Comparison of ENCODE assay signal across 22 mouse cellular contexts in genomic region chr13:99573021-99573420, GRCm38 (mm10). TPM values are rescaled to one million over a fixed set of nuclear protein-coding genes. Genes with fewer than 3 reads are reported as not detected.
A peak's percentile ranks its signal among the peaks of the same experiment; 100 is the strongest.
DNase-seq lines count a peak whose midpoint lies in the region; ATAC-seq lines count a peak whose summit lies in the region.
"Had no signal": no experiment of that assay in that cellular context is flagged by ENCODE, and none has a peak within 500 bp of the region (broad histone marks: within the 10 kb centered on the region; RNA-seq: fewer than 3 reads in every experiment).

No protein-coding gene starts in this region.

- H3K9me3 ChIP-seq in heart, embryonic 12.5 days (replicated peaks): no peaks in the 10 kb centered on the region
- H3K9me3 ChIP-seq in midbrain, embryonic 11.5 days (ENCODE audit: control insufficient read depth, low read length): no peaks in the 10 kb centered on the region
- H3K9me3 ChIP-seq in midbrain, embryonic 15.5 days: no peaks in the 10 kb centered on the region

- H3K4me2 ChIP-seq in heart, embryonic 12.5 days: no peak overlapping the region
- H3K4me2 ChIP-seq in midbrain, embryonic 11.5 days: no peak overlapping the region
- H3K4me2 ChIP-seq in midbrain, embryonic 15.5 days: no peak overlapping the region

- 78% methylated on average over 7 of the region's 7 CpGs for WGBS in heart, embryonic 12.5 days
- 93% methylated on average over 7 of the region's 7 CpGs for WGBS in midbrain, embryonic 11.5 days
- WGBS in midbrain, embryonic 15.5 days: 88% methylated on average over 7 of the region's 7 CpGs

- H3K9ac ChIP-seq in heart, embryonic 12.5 days: no peak overlapping the region
- H3K9ac ChIP-seq in midbrain, embryonic 11.5 days (ENCODE audit: low read length): no peak overlapping the region
- H3K9ac ChIP-seq in midbrain, embryonic 15.5 days: no peak overlapping the region

- H3K27ac ChIP-seq in heart, embryonic 12.5 days (ENCODE audit: poor library complexity, severe bottlenecking): no peak overlapping the region
- no peak overlapping the region for H3K27ac ChIP-seq in midbrain, embryonic 11.5 days (ENCODE audit: low read depth, low read length)
- H3K27ac ChIP-seq in midbrain, embryonic 15.5 days: no peak overlapping the region

- no peaks in the 10 kb centered on the region for H3K4me1 ChIP-seq in heart, embryonic 12.5 days (replicated peaks)
- no peaks in the 10 kb centered on the region for H3K4me1 ChIP-seq in midbrain, embryonic 11.5 days (ENCODE audit: control insufficient read depth, insufficient read depth, low read length)
- no peaks in the 10 kb centered on the region for H3K4me1 ChIP-seq in midbrain, embryonic 15.5 days

- H3K27me3 ChIP-seq in heart, embryonic 12.5 days (replicated peaks): no peaks in the 10 kb centered on the region
- no peaks in the 10 kb centered on the region for H3K27me3 ChIP-seq in midbrain, embryonic 11.5 days (ENCODE audit: control insufficient read depth, insufficient read depth, low read length)
- no peaks in the 10 kb centered on the region for H3K27me3 ChIP-seq in midbrain, embryonic 15.5 days (replicated peaks)
- H3K27me3 ChIP-seq: CH12.LX had no signal

- H3K4me3 ChIP-seq in heart, embryonic 12.5 days: no peak overlapping the region
- no peak overlapping the region for H3K4me3 ChIP-seq in midbrain, embryonic 11.5 days (ENCODE audit: low read depth, low read length)
- no peak overlapping the region for H3K4me3 ChIP-seq in midbrain, embryonic 15.5 days

- peak; percentile 63 for DNase-seq in heart, adult 11 months
- peak; percentile 75 for DNase-seq in midbrain, embryonic 11.5 days (ENCODE audit: low spot score, missing footprints)
- DNase-seq in R1 (ENCODE audit: low read depth, low spot score): peak; percentile 37
- no peak for DNase-seq in lung, postnatal 14 days
- DNase-seq: adrenal gland, adult 2 months; adrenal gland, adult 8-10 months; adrenal gland, postnatal 10 days; adrenal gland, postnatal 14 days; adrenal gland, postnatal 25 days; adrenal gland, postnatal 36 days; B cell, adult 2 months; cerebellum, adult 11 months; cerebellum, adult 11-12 months; cerebellum, adult 18-20 months; cerebellum, adult 2 months had no signal

- no peaks in the 10 kb centered on the region for H3K36me3 ChIP-seq in heart, embryonic 12.5 days
- H3K36me3 ChIP-seq in midbrain, embryonic 11.5 days (ENCODE audit: control insufficient read depth, insufficient read depth, low read length): no peaks in the 10 kb centered on the region
- no peaks in the 10 kb centered on the region for H3K36me3 ChIP-seq in midbrain, embryonic 15.5 days (replicated peaks)
- H3K36me3 ChIP-seq: G1E had no signal

- ATAC-seq in heart, embryonic 12.5 days (ENCODE audit: insufficient number of reproducible peaks, low FRiP score): no peak
- no peak for ATAC-seq in midbrain, embryonic 11.5 days (ENCODE audit: low FRiP score)
- ATAC-seq in midbrain, embryonic 15.5 days (replicated peaks): no peak
- ATAC-seq: activated CD4-positive, CD25-positive, alpha-beta regulatory T cell, adult 4 months; CD4-positive, CD25-positive, alpha-beta regulatory T cell, adult 4 months; Patski had no signal

RNA-seq across cellular contexts. Expression of gene Map1b, which starts 56.7 kb away (rescaled TPM):
- polyA plus RNA-seq in heart, embryonic 12.5 days (2016; fragmentation: Nextera tagmentation; extraction: Ambion mirVana): 149 and 151 TPM in 2 replicates
- 911 and 979 TPM in 2 replicates for polyA plus RNA-seq in midbrain, embryonic 11.5 days (2014; fragmentation: Nextera tagmentation; extraction: Ambion mirVana)
- 2,126 and 2,223 TPM in 2 replicates for polyA plus RNA-seq in midbrain, embryonic 15.5 days (2015; fragmentation: Nextera tagmentation; extraction: Ambion mirVana)
- polyA plus RNA-seq: G1E had no signal
